Mouse (Mus musculus) frontal cortex, postnatal 10 days (tissue): Measurements from ENCODE around the gene Ccser2.

Source experiments
- DNase-seq, 2 experiments: peaks; one replicate each; pipeline ENCODE4 v3.0.0; 2022; ENCODE audit warnings: low spot score in 2 of 2, mixed read lengths in 1 of 2

Ccser2 gene

GRCm38 (mm10) chr14:36868769-36869362 is 99.7 kb downstream of the Ccser2 start:
- DNase-seq, result no peak

- DNase-seq, result peak in 1 of 2 experiments; percentile 61
Observed at GRCm38 (mm10) chr14:36866966-36867700, 101.4 kb downstream of the Ccser2 start.

GRCm38 (mm10) chr14:36863877-36864489 is 104.6 kb downstream of the Ccser2 start:
- peak; percentile 42 to 79 for DNase-seq

GRCm38 (mm10) chr14:36862387-36862786 is 106.2 kb downstream of the Ccser2 start:
- DNase-seq, result peak in 1 of 2 experiments; percentile 35

GRCm38 (mm10) chr14:36858932-36859331 is 109.6 kb downstream of the Ccser2 start:
- no peak for DNase-seq

GRCm38 (mm10) chr14:36852972-36853371 is 115.6 kb downstream of the Ccser2 start:
- no peak for DNase-seq

- no peak for DNase-seq
Observed at GRCm38 (mm10) chr14:36848860-36849259, 119.7 kb downstream of the Ccser2 start.
